Mouse (Mus musculus) liver, postnatal 0 days (tissue): Measurements from ENCODE around the gene Col6a6.

ENCODE experiments used
- CTCF ChIP-seq: sonication (generic); IDR thresholded peaks from 2 replicates; pipeline ENCODE4 v1.5.1; 2016; ENCODE audit warnings: antibody characterized with exemption, low read depth
- EP300 ChIP-seq: IDR thresholded peaks from 2 replicates; pipeline ENCODE4 v1.6.1; 2016; ENCODE audit warnings: antibody characterized with exemption, low read depth, mild to moderate bottlenecking

DNA sequence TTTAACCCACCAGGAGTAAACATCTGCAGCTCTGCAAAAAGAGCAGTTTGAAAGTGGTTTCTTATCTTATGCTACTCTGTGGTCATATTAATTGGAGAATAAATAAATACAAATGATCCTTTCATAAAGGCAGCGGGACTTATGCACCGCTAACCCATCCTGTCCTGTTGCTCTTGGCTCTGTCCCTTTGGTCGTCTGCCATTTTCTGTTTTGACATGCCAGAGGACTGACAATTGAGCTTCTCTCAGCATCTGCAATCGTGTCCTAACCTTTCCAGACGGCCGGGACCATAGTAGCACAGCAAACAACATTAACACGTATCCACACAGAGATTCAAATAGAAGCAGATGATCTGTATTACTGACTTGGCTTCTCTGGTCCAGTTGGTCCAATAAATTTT is 53.1 kb downstream of the Col6a6 start:
- TF ChIP-seq CTCF (no peak), EP300 (no peak)
